Mouse (Mus musculus) limb, embryonic 10.5 days (tissue): Measurements from ENCODE around the gene Dgki. TPM values are rescaled to one million over a fixed set of nuclear protein-coding genes. Genes with fewer than 3 reads are reported as not detected.

ENCODE experiments used
- DNase-seq: peaks from one replicate; pipeline ENCODE4 v3.0.0-alpha.2; 2017; ENCODE audit warnings: low spot score
- H3K27ac ChIP-seq: fragments of 300-500 bp; sonication (generic); 2 replicates; pipeline ENCODE4 v1.5.1; 2016; ENCODE audit warnings: mild to moderate bottlenecking
- H3K27me3 ChIP-seq: fragments of 300-500 bp; sonication (generic); 2 replicates; pipeline ENCODE4 v1.6.1; 2016; ENCODE audit warnings: low read depth, mild to moderate bottlenecking; ENCODE audit not compliant: poor library complexity, severe bottlenecking
- H3K36me3 ChIP-seq: fragments of 300-500 bp; sonication (generic); 2 replicates; pipeline ENCODE4 v1.6.1; 2016; ENCODE audit warnings: mild to moderate bottlenecking, moderate library complexity
- H3K4me1 ChIP-seq: fragments of 300-500 bp; sonication (generic); 2 replicates; pipeline ENCODE4 v1.6.1; 2016
- H3K4me3 ChIP-seq: fragments of 300-500 bp; sonication (generic); 2 replicates; pipeline ENCODE4 v1.5.1; 2016; ENCODE audit warnings: mild to moderate bottlenecking, moderate library complexity
- H3K9me3 ChIP-seq: fragments of 300-500 bp; sonication (generic); replicated peaks from 2 replicates; pipeline ENCODE4 v1.6.1; 2016; ENCODE audit warnings: mild to moderate bottlenecking
- WGBS: fragments of 180-500 bp; shearing (Covaris S2); methylation state at CpG from one replicate; pipeline ENCODE4 v1.1.7; 2016; 5-methylcytosine and 5-hydroxymethylcytosine counted together
- polyA plus RNA-seq: library from polyadenylated mRNA; unstranded; fragments of >200 nt; fragmentation: Nextera tagmentation; extraction: Ambion mirVana; gene quantifications from 2 replicates; pipeline ENCODE4 v1.2.1, GENCODE M21; 2016

Dgki gene
- polyA plus RNA-seq, 1 experiment from 2014 or later: 0.48 TPM

- Histone ChIP-seq H3K36me3 (no peaks in the 10 kb centered on the region), H3K27me3 (no peaks in the 10 kb centered on the region), H3K4me1 (peaks cover 22% of the 10 kb centered on the region), H3K4me3 (no peak overlapping the region), H3K9me3 (no peaks in the 10 kb centered on the region), H3K27ac (peak overlapping the region; percentile 57)
- no peak for DNase-seq
- WGBS: 57% methylated on average over 4 of the region's 4 CpGs
Measured at GRCm38 (mm10) chr6:36818281-36819018, 481.5 kb downstream of the Dgki start.

- Histone ChIP-seq H3K9me3 (no peaks in the 10 kb centered on the region), H3K27me3 (no peaks in the 10 kb centered on the region), H3K36me3 (no peaks in the 10 kb centered on the region), H3K4me3 (no peak overlapping the region), H3K4me1 (peaks cover 30% of the 10 kb centered on the region), H3K27ac (no peak overlapping the region)
- 94% methylated on average over 3 of the region's 3 CpGs for WGBS
- no peak for DNase-seq
Measured at GRCm38 (mm10) chr6:36816666-36817065, 483.3 kb downstream of the Dgki start.

GRCm38 (mm10) chr6:36815992-36816391, 484.0 kb downstream of the Dgki start:
- WGBS: 82% methylated on average over 2 of the region's 2 CpGs
- no peak for DNase-seq

GRCm38 (mm10) chr6:36812666-36813515, 487.1 kb downstream of the Dgki start:
- Histone ChIP-seq H3K9me3 (no peaks in the 10 kb centered on the region), H3K27ac (no peak overlapping the region), H3K27me3 (no peaks in the 10 kb centered on the region), H3K4me3 (no peak overlapping the region), H3K4me1 (peaks cover 27% of the 10 kb centered on the region), H3K36me3 (no peaks in the 10 kb centered on the region)
- DNase-seq: no peak
- WGBS: 60% methylated on average over 7 of the region's 7 CpGs

More at GRCm38 (mm10) chr6:36815992-36816391, 484.0 kb downstream of the Dgki start:
- H3K9me3 ChIP-seq: no peaks in the 10 kb centered on the region
- no peaks in the 10 kb centered on the region for H3K27me3 ChIP-seq
- no peaks in the 10 kb centered on the region for H3K36me3 ChIP-seq
- H3K4me1 ChIP-seq: peaks cover 34% of the 10 kb centered on the region
- H3K4me3 ChIP-seq: no peak overlapping the region
- H3K27ac ChIP-seq: no peak overlapping the region

GRCm38 (mm10) chr6:36810448-36810847, 489.5 kb downstream of the Dgki start:
- 15% methylated on average over 5 of the region's 5 CpGs for WGBS
- Histone ChIP-seq H3K4me3 (peak overlapping the region; percentile 71), H3K36me3 (peaks cover 21% of the 10 kb centered on the region), H3K4me1 (peaks cover 35% of the 10 kb centered on the region), H3K27me3 (no peaks in the 10 kb centered on the region), H3K27ac (peak overlapping the region; percentile 95), H3K9me3 (no peaks in the 10 kb centered on the region)
- DNase-seq: peak; percentile 50

- H3K4me1 ChIP-seq: peaks cover 35% of the 10 kb centered on the region
- WGBS: under 1% methylated on average over 15 of the region's 15 CpGs
- no peaks in the 10 kb centered on the region for H3K9me3 ChIP-seq
- H3K4me3 ChIP-seq: peak within 1 kb of the TSS; percentile 71
- DNase-seq: peak; percentile 82
- no peaks in the 10 kb centered on the region for H3K27me3 ChIP-seq
- peaks cover 28% of the 10 kb centered on the region for H3K36me3 ChIP-seq
- peak within 1 kb of the TSS; percentile 95 for H3K27ac ChIP-seq
Measured at GRCm38 (mm10) chr6:36809747-36810285, 490.2 kb downstream of the Dgki start, which contains the start of gene Ptn. Ptn (minus strand) TSS chr6:36810220.

- DNase-seq: peak; percentile 70
Measured at GRCm38 (mm10) chr6:36809311-36809726, 490.7 kb downstream of the Dgki start.

GRCm38 (mm10) chr6:36808306-36809058, 491.5 kb downstream of the Dgki start:
- H3K36me3 ChIP-seq: peaks cover 40% of the 10 kb centered on the region
- H3K4me1 ChIP-seq: peaks cover 40% of the 10 kb centered on the region
- peak overlapping the region; percentile 95 for H3K27ac ChIP-seq
- H3K4me3 ChIP-seq: peak overlapping the region; percentile 71
- DNase-seq: peak; percentile 66
- WGBS: 30% methylated on average over 7 of the region's 7 CpGs
- no peaks in the 10 kb centered on the region for H3K27me3 ChIP-seq
- H3K9me3 ChIP-seq: no peaks in the 10 kb centered on the region

More at GRCm38 (mm10) chr6:36809311-36809726, 490.7 kb downstream of the Dgki start:
- Histone ChIP-seq H3K27ac (peak overlapping the region; percentile 95), H3K36me3 (peaks cover 32% of the 10 kb centered on the region), H3K27me3 (no peaks in the 10 kb centered on the region), H3K9me3 (no peaks in the 10 kb centered on the region), H3K4me1 (peaks cover 39% of the 10 kb centered on the region), H3K4me3 (peak overlapping the region; percentile 71)
- WGBS: 3% methylated on average over 7 of the region's 7 CpGs

- DNase-seq: no peak
- Histone ChIP-seq H3K4me1 (peaks cover 34% of the 10 kb centered on the region), H3K36me3 (peaks cover 56% of the 10 kb centered on the region), H3K9me3 (no peaks in the 10 kb centered on the region), H3K27me3 (no peaks in the 10 kb centered on the region), H3K27ac (no peak overlapping the region), H3K4me3 (peak overlapping the region; percentile 71)
- 86% methylated on average over 6 of the region's 6 CpGs for WGBS
Measured at GRCm38 (mm10) chr6:36806906-36807305, 493.1 kb downstream of the Dgki start.

GRCm38 (mm10) chr6:36800309-36800946, 499.6 kb downstream of the Dgki start:
- Histone ChIP-seq H3K27me3 (no peaks in the 10 kb centered on the region), H3K27ac (no peak overlapping the region), H3K9me3 (no peaks in the 10 kb centered on the region), H3K36me3 (peaks cover 94% of the 10 kb centered on the region), H3K4me1 (peaks cover 27% of the 10 kb centered on the region), H3K4me3 (no peak overlapping the region)
- 84% methylated on average over 5 of the region's 5 CpGs for WGBS
- no peak for DNase-seq

GRCm38 (mm10) chr6:36797066-36797655, 502.8 kb downstream of the Dgki start:
- peaks cover 89% of the 10 kb centered on the region for H3K36me3 ChIP-seq
- no peak overlapping the region for H3K27ac ChIP-seq
- WGBS: 62% methylated on average over 3 of the region's 3 CpGs
- peaks cover 23% of the 10 kb centered on the region for H3K4me1 ChIP-seq
- no peak overlapping the region for H3K4me3 ChIP-seq
- no peaks in the 10 kb centered on the region for H3K9me3 ChIP-seq
- no peak for DNase-seq
- H3K27me3 ChIP-seq: no peaks in the 10 kb centered on the region
